Comparison of ENCODE assay signal across 29 mouse cellular contexts in the genomic region with DNA sequence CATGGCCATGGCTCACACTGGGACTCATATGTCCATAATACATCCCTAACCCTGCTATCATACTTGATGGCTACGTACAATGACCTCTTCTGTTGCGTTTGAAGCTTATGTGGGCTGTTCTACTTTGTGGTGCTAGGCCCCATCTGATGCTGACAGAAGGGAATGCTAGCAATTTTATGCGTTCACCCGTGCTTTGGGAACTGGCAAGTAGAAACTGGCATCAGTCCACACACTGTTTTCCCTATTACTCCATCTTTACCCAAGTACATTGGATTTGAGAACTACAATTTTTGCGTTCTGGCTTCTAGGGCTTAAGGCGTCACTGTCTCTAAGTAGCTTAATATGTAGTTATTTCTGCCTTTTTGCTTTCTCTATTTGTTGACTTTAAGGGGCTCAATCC.
DNase-seq lines count a peak whose midpoint lies in the region; ATAC-seq lines count a peak whose summit lies in the region.
"Had no signal": no experiment of that assay in that cellular context is flagged by ENCODE, and none has a peak within 500 bp of the region (broad histone marks: within the 10 kb centered on the region; RNA-seq: fewer than 3 reads in every experiment).

No protein-coding gene starts in this region.

- peak; percentile 50; the same call in 1 of the 2 replicates for ATAC-seq in forebrain, embryonic 16.5 days
- no peak for ATAC-seq in forebrain, embryonic 15.5 days (replicated peaks)
- ATAC-seq in hindbrain, embryonic 16.5 days: 0 out of 2 replicates have a peak, but pooled peaks have one; percentile 17
- no peak for ATAC-seq in hindbrain, embryonic 12.5 days (ENCODE audit: low FRiP score)
- no peak for ATAC-seq in megakaryocyte, adult 5-6 weeks (ENCODE audit: poor library complexity, severe bottlenecking)
- ATAC-seq: intestine, embryonic 15.5 days had no signal

- 67% methylated on average over 6 of the region's 6 CpGs for WGBS in forebrain, embryonic 16.5 days
- 73% methylated on average over 6 of the region's 6 CpGs for WGBS in forebrain, embryonic 15.5 days
- 87% methylated on average over 6 of the region's 6 CpGs for WGBS in hindbrain, embryonic 16.5 days
- WGBS in hindbrain, embryonic 12.5 days: 93% methylated on average over 6 of the region's 6 CpGs

- no peak overlapping the region for H3K27ac ChIP-seq in forebrain, embryonic 16.5 days (ENCODE audit: low read length)
- no peak overlapping the region for H3K27ac ChIP-seq in forebrain, embryonic 15.5 days (replicated peaks)
- H3K27ac ChIP-seq in hindbrain, embryonic 16.5 days (ENCODE audit: low read depth, low read length): no peak overlapping the region
- H3K27ac ChIP-seq in hindbrain, embryonic 12.5 days: no peak overlapping the region
- H3K27ac ChIP-seq: embryonic facial prominence, embryonic 12.5 days; embryonic facial prominence, embryonic 15.5 days; forebrain, embryonic 12.5 days; heart, adult 2 months; heart, embryonic 10.5 days; heart, embryonic 13.5 days; hindbrain, embryonic 15.5 days; intestine, embryonic 15.5 days had no signal

- no peaks in the 10 kb centered on the region for H3K36me3 ChIP-seq in forebrain, embryonic 16.5 days (ENCODE audit: control insufficient read depth, insufficient read depth)
- H3K36me3 ChIP-seq in forebrain, embryonic 15.5 days: no peaks in the 10 kb centered on the region
- H3K36me3 ChIP-seq in hindbrain, embryonic 16.5 days (ENCODE audit: control insufficient read depth, insufficient read depth, low read length): no peaks in the 10 kb centered on the region
- no peaks in the 10 kb centered on the region for H3K36me3 ChIP-seq in hindbrain, embryonic 12.5 days
- no peaks in the 10 kb centered on the region for H3K36me3 ChIP-seq in megakaryocyte, embryonic 14.5 days (replicated peaks; ENCODE audit: low read length)
- H3K36me3 ChIP-seq: G1E; heart, embryonic 13.5 days; hindbrain, embryonic 15.5 days; intestine, embryonic 15.5 days had no signal

- peaks cover 6% of the 10 kb centered on the region; the same call in 1 of the 2 replicates for H3K4me1 ChIP-seq in forebrain, embryonic 16.5 days (replicated peaks; ENCODE audit: control insufficient read depth, insufficient read depth, low read length)
- no peaks in the 10 kb centered on the region for H3K4me1 ChIP-seq in forebrain, embryonic 15.5 days
- no peaks in the 10 kb centered on the region for H3K4me1 ChIP-seq in hindbrain, embryonic 16.5 days (ENCODE audit: control insufficient read depth, insufficient read depth, low read depth, low read length)
- no peaks in the 10 kb centered on the region for H3K4me1 ChIP-seq in hindbrain, embryonic 12.5 days
- no peaks in the 10 kb centered on the region for H3K4me1 ChIP-seq in megakaryocyte, embryonic 14.5 days
- H3K4me1 ChIP-seq: embryonic facial prominence, embryonic 12.5 days; embryonic facial prominence, embryonic 15.5 days; forebrain, embryonic 12.5 days; heart, embryonic 13.5 days; hindbrain, embryonic 15.5 days; intestine, embryonic 15.5 days had no signal

- no peaks in the 10 kb centered on the region for H3K27me3 ChIP-seq in forebrain, embryonic 16.5 days (replicated peaks; ENCODE audit: control insufficient read depth, insufficient read depth, low read length)
- H3K27me3 ChIP-seq in forebrain, embryonic 15.5 days: no peaks in the 10 kb centered on the region
- no peaks in the 10 kb centered on the region for H3K27me3 ChIP-seq in hindbrain, embryonic 16.5 days (replicated peaks; ENCODE audit: control insufficient read depth, insufficient read depth, low read length)
- H3K27me3 ChIP-seq in hindbrain, embryonic 12.5 days: no peaks in the 10 kb centered on the region
- H3K27me3 ChIP-seq in megakaryocyte, embryonic 14.5 days (replicated peaks): no peaks in the 10 kb centered on the region
- H3K27me3 ChIP-seq: CH12.LX; embryonic facial prominence, embryonic 12.5 days; embryonic facial prominence, embryonic 15.5 days; forebrain, embryonic 12.5 days; heart, embryonic 13.5 days; hindbrain, embryonic 15.5 days; intestine, embryonic 15.5 days had no signal

- H3K9me3 ChIP-seq in forebrain, embryonic 16.5 days (ENCODE audit: control insufficient read depth, low read length): no peaks in the 10 kb centered on the region
- H3K9me3 ChIP-seq in forebrain, embryonic 15.5 days: no peaks in the 10 kb centered on the region
- H3K9me3 ChIP-seq in hindbrain, embryonic 16.5 days (ENCODE audit: control insufficient read depth, low read length): no peaks in the 10 kb centered on the region; the same call in 1 of the 2 replicates
- H3K9me3 ChIP-seq in hindbrain, embryonic 12.5 days (replicated peaks): peaks cover 13% of the 10 kb centered on the region; the same call in 1 of the 2 replicates
- H3K9me3 ChIP-seq in megakaryocyte, embryonic 14.5 days: peaks cover 60% of the 10 kb centered on the region
- H3K9me3 ChIP-seq: embryonic facial prominence, embryonic 12.5 days; forebrain, embryonic 12.5 days; hindbrain, embryonic 15.5 days; intestine, embryonic 15.5 days had no signal

- peak; percentile 31 for DNase-seq in telencephalon, adult 2 months (ENCODE audit: low read depth, low spot score)
- DNase-seq in cerebellum, postnatal 14 days: no peak
- DNase-seq: adrenal gland, adult 2 months; adrenal gland, postnatal 14 days; B cell, adult 2 months; cerebellum, adult 18-20 months; cerebellum, adult 9-10 months; cerebellum, postnatal 25 days; gastrocnemius, postnatal 10 days; gastrocnemius, postnatal 36 days; heart, adult 2 months; heart, postnatal 14 days; heart, postnatal 4 days; kidney, adult 18-20 months had no signal

- no peak overlapping the region for H3K9ac ChIP-seq in forebrain, embryonic 16.5 days (replicated peaks; ENCODE audit: low read depth, low read length)
- no peak overlapping the region for H3K9ac ChIP-seq in forebrain, embryonic 15.5 days (replicated peaks)
- no peak overlapping the region for H3K9ac ChIP-seq in hindbrain, embryonic 16.5 days (ENCODE audit: low read depth, low read length)
- no peak overlapping the region for H3K9ac ChIP-seq in hindbrain, embryonic 12.5 days
- H3K9ac ChIP-seq: embryonic facial prominence, embryonic 12.5 days; embryonic facial prominence, embryonic 15.5 days; forebrain, embryonic 12.5 days; heart, embryonic 13.5 days; hindbrain, embryonic 15.5 days; intestine, embryonic 15.5 days had no signal

- H3K4me2 ChIP-seq in forebrain, embryonic 16.5 days (ENCODE audit: low read length): no peak overlapping the region
- no peak overlapping the region for H3K4me2 ChIP-seq in forebrain, embryonic 15.5 days (replicated peaks)
- H3K4me2 ChIP-seq in hindbrain, embryonic 16.5 days (ENCODE audit: low read length): no peak overlapping the region
- no peak overlapping the region for H3K4me2 ChIP-seq in hindbrain, embryonic 12.5 days (replicated peaks)
- H3K4me2 ChIP-seq: embryonic facial prominence, embryonic 12.5 days; embryonic facial prominence, embryonic 15.5 days; forebrain, embryonic 12.5 days; heart, embryonic 13.5 days; hindbrain, embryonic 15.5 days; intestine, embryonic 15.5 days had no signal

- H3K4me3 ChIP-seq in forebrain, embryonic 16.5 days (replicated peaks; ENCODE audit: low read length): no peak overlapping the region
- H3K4me3 ChIP-seq in forebrain, embryonic 15.5 days: no peak overlapping the region
- H3K4me3 ChIP-seq in hindbrain, embryonic 16.5 days (ENCODE audit: low read length): no peak overlapping the region
- H3K4me3 ChIP-seq in hindbrain, embryonic 12.5 days: no peak overlapping the region
- peak overlapping the region; percentile 46 for H3K4me3 ChIP-seq in megakaryocyte, embryonic 14.5 days (replicated peaks)
- H3K4me3 ChIP-seq: embryonic facial prominence, embryonic 12.5 days; embryonic facial prominence, embryonic 15.5 days; forebrain, embryonic 12.5 days; heart, adult 2 months; heart, embryonic 10.5 days; heart, embryonic 13.5 days; hindbrain, embryonic 15.5 days; intestine, embryonic 15.5 days had no signal

Comparison
In these comparisons a context has a peak if more than half of its experiments do, and no peak if none do; other contexts are left out.
1. ATAC-seq: peak in forebrain, embryonic 16.5 days (single experiment) and hindbrain, embryonic 16.5 days (single experiment); none in forebrain, embryonic 15.5 days (single experiment), hindbrain, embryonic 12.5 days (single experiment) and megakaryocyte, adult 5-6 weeks (single experiment).